Mouse (Mus musculus): ENCODE measurements around the gene Ctsll3. TPM values are rescaled to one million over a fixed set of nuclear protein-coding genes. Genes with fewer than 3 reads are reported as not detected.

The Ctsll3 gene
- not detected in 2 replicates for polyA plus RNA-seq (2015; fragmentation: Nextera tagmentation; extraction: Ambion mirVana)

DNA sequence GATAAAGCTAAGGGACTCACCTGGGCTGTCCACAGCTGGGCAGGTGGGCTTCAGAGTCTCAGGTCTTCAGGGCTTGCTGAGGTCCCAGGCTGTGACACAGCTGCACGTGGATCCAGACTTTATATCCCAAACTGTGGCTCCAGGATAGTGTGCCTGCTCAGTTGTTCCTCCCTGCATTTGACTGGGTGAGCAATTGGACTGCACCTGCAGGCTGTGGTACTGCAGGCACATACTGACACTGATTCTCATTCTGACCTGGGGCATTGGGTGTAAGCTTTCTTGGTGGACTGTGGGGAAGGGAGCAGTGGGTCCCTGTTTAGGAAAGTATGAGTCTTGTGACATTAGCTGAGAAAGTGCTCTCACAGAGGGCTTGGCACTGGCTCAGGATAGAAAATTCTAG, at the start of gene Ctsll3:
Gene Ctsll3 (minus strand): TSS at position 101 of the 400 bp plus-strand sequence.
- no peaks in the 10 kb centered on the region for H3K9me3 ChIP-seq (replicated peaks; ENCODE audit: control insufficient read depth, low read length)
- H3K4me1 ChIP-seq (ENCODE audit: control insufficient read depth, insufficient read depth, low read length): no peaks in the 10 kb centered on the region
- H3K27me3 ChIP-seq (ENCODE audit: control insufficient read depth, insufficient read depth, low read length): no peaks in the 10 kb centered on the region
- no peak within 1 kb of the TSS for H3K4me2 ChIP-seq (ENCODE audit: low read depth, low read length)
- no peaks in the 10 kb centered on the region for H3K36me3 ChIP-seq (ENCODE audit: control insufficient read depth, insufficient read depth)
- H3K27ac ChIP-seq (ENCODE audit: low read length): no peak within 1 kb of the TSS
- WGBS: 70% methylated on average over 1 of the region's 1 CpGs
- no peak within 1 kb of the TSS for H3K9ac ChIP-seq (ENCODE audit: low read length)
- no peak for ATAC-seq (replicated peaks; ENCODE audit: extremely low read depth, insufficient read depth, low FRiP score)
- H3K4me3 ChIP-seq (ENCODE audit: low read length): no peak within 1 kb of the TSS

DNA sequence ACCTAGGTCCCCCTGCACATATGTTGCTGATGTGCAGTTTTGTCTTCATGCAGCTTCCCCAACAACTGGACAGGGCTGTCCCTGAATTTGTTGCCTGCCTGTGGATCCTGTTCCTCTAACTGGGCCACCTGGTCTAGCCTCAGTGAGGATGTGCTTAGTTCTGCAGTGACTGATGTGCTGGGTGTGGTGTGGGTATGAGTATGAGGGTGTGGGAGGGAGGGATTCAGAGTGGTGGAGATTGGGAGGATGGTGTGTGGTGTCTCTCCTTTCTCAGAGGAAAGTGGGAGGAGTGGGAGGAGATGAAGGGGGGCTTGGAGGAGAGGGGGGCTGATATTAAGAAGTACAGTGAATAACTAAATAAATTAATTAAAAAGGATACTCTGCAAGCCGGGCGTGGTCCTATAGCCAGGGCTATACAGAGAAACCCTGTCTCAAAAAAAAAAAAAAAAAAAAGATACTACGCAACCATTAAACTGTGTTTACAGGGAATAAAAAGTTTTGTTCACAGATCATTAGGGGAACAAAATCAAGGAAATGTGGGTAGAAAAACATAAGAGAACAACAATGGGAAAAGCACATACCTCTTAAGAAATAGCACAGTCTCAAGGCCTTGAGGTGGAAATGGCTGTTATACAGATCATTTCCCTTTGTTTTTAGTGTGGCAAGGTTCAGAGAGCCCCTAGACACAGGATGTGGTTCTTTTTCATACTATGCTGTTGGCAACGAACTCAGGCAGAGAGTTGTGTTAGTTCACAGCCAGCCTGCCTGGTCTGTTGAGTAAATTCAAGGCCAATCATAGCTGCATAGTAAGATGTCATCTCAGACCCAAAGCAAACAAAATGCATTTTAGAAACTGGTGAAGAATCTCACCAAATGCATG, 45.8 kb upstream of the Ctsll3 start:
- H3K4me3 ChIP-seq (ENCODE audit: low read length): no peak overlapping the region
- no peaks in the 10 kb centered on the region for H3K9me3 ChIP-seq (replicated peaks; ENCODE audit: control insufficient read depth, low read length)
- H3K9ac ChIP-seq (ENCODE audit: low read length): no peak overlapping the region
- 67% methylated on average over 4 of the region's 4 CpGs for WGBS
- H3K4me2 ChIP-seq (ENCODE audit: low read depth, low read length): no peak overlapping the region
- no peaks in the 10 kb centered on the region for H3K27me3 ChIP-seq (ENCODE audit: control insufficient read depth, insufficient read depth, low read length)
- no peaks in the 10 kb centered on the region for H3K36me3 ChIP-seq (ENCODE audit: control insufficient read depth, insufficient read depth)
- no peaks in the 10 kb centered on the region for H3K4me1 ChIP-seq (ENCODE audit: control insufficient read depth, insufficient read depth, low read length)
- peak; percentile 79 for ATAC-seq (replicated peaks; ENCODE audit: extremely low read depth, insufficient read depth, low FRiP score)
- H3K27ac ChIP-seq (ENCODE audit: low read length): peak overlapping the region; percentile 41

DNA sequence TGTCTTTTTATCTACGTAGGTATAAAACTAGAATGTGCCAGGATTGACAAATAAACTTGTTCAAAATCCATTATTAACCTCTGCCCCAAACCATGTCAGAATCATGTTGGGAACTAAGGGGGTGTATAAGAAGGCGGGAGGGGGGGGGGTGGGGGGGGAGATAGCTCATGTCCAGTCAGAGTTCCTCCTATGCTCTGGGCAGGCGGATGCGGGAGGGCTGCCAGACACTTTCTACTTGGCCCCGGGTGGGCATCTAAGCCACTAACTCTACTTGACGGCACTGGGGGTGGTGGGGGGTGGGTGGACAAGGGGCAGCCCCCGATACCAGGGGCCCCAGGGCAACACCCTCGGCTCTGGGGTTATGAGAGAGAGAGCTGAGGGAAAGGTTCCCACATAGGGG, 40.5 kb upstream of the Ctsll3 start:
- H3K36me3 ChIP-seq (ENCODE audit: control insufficient read depth, insufficient read depth): no peaks in the 10 kb centered on the region
- H3K4me3 ChIP-seq (ENCODE audit: low read length): no peak overlapping the region
- 76% methylated on average over 8 of the region's 8 CpGs for WGBS
- no peak for ATAC-seq (replicated peaks; ENCODE audit: extremely low read depth, insufficient read depth, low FRiP score)
- H3K9me3 ChIP-seq (replicated peaks; ENCODE audit: control insufficient read depth, low read length): no peaks in the 10 kb centered on the region
- no peak overlapping the region for H3K27ac ChIP-seq (ENCODE audit: low read length)
- H3K9ac ChIP-seq (ENCODE audit: low read length): no peak overlapping the region
- no peak overlapping the region for H3K4me2 ChIP-seq (ENCODE audit: low read depth, low read length)
- H3K27me3 ChIP-seq (ENCODE audit: control insufficient read depth, insufficient read depth, low read length): no peaks in the 10 kb centered on the region
- no peaks in the 10 kb centered on the region for H3K4me1 ChIP-seq (ENCODE audit: control insufficient read depth, insufficient read depth, low read length)

DNA sequence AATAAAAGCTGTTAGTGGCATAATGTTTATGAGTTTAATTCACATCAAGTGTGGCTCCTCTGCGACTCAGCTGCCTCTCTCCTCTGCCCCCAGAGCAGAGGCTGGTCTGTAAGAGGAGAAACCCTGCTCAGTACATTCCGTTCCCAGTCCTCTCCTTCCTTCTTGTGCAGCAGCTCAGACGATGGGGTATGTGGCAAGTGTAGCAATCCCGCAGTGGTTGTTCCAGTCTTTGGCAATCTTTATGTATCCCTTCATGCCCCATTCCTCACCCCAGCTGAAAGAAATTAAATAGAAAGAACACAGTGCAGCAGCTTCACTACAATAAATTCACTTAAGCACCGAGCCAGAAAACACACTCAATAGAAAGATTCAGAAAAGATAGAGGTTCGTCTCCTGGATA, 40.1 kb upstream of the Ctsll3 start:
- no peak overlapping the region for H3K4me3 ChIP-seq (ENCODE audit: low read length)
- no peaks in the 10 kb centered on the region for H3K27me3 ChIP-seq (ENCODE audit: control insufficient read depth, insufficient read depth, low read length)
- H3K4me2 ChIP-seq (ENCODE audit: low read depth, low read length): no peak overlapping the region
- no peak overlapping the region for H3K27ac ChIP-seq (ENCODE audit: low read length)
- 68% methylated on average over 6 of the region's 6 CpGs for WGBS
- no peak overlapping the region for H3K9ac ChIP-seq (ENCODE audit: low read length)
- H3K36me3 ChIP-seq (ENCODE audit: control insufficient read depth, insufficient read depth): no peaks in the 10 kb centered on the region
- no peak for ATAC-seq (replicated peaks; ENCODE audit: extremely low read depth, insufficient read depth, low FRiP score)
- H3K9me3 ChIP-seq (replicated peaks; ENCODE audit: control insufficient read depth, low read length): no peaks in the 10 kb centered on the region
- no peaks in the 10 kb centered on the region for H3K4me1 ChIP-seq (ENCODE audit: control insufficient read depth, insufficient read depth, low read length)

DNA sequence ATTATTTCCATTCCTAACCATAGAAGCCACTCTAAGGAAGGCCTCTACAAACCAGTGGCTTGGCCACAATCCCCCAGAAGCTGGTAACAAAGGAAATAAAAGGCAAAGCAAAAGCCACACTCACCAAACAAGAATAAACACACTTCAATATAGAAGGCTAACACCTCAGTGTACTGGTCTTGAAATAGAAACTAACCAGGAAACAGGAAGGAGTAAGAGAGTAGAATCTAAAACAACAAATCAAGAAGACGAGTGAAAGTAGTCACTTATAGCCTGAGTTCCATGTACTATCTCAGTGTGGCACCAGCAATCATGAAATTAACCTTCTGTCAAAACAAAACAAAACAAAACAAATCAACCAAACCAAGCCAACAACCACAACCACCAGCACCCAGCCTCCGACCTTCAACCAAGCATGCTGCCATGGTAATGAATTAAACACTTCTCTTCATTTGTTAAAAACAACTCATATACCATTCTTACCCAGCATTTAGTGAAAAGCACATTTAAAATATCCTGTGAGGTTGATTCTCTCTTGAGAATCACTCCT, 36.8 kb upstream of the Ctsll3 start:
- no peak for ATAC-seq (replicated peaks; ENCODE audit: extremely low read depth, insufficient read depth, low FRiP score)
- H3K4me2 ChIP-seq (ENCODE audit: low read depth, low read length): no peak overlapping the region
- 61% methylated on average over 2 of the region's 2 CpGs for WGBS
- H3K9ac ChIP-seq (ENCODE audit: low read length): no peak overlapping the region
- no peak overlapping the region for H3K4me3 ChIP-seq (ENCODE audit: low read length)
- no peaks in the 10 kb centered on the region for H3K27me3 ChIP-seq (ENCODE audit: control insufficient read depth, insufficient read depth, low read length)
- H3K27ac ChIP-seq (ENCODE audit: low read length): no peak overlapping the region
- no peaks in the 10 kb centered on the region for H3K4me1 ChIP-seq (ENCODE audit: control insufficient read depth, insufficient read depth, low read length)
- H3K9me3 ChIP-seq (replicated peaks; ENCODE audit: control insufficient read depth, low read length): no peaks in the 10 kb centered on the region
- no peaks in the 10 kb centered on the region for H3K36me3 ChIP-seq (ENCODE audit: control insufficient read depth, insufficient read depth)

DNA sequence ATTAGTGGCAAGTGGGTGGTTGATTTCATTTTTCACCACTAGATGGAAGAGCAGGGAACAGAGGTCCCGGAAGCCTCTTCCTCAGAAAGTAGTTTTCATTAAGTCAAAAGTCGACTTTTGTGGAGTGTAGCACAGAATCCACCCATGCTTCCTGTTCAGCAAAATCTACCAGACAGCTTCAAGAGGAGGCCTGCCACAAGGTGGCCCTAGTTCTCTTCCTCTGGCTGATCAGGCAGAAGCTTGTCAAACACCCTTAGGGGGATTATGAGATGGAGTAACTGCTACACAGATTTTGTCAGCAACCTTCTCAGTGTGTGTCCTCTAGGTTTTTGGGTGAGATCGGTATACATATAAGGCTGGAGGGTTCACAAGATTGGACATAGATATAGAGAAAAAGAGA, 23.4 kb upstream of the Ctsll3 start:
- H3K4me2 ChIP-seq (ENCODE audit: low read depth, low read length): no peak overlapping the region
- H3K9ac ChIP-seq (ENCODE audit: low read length): no peak overlapping the region
- WGBS: 40% methylated on average over 3 of the region's 3 CpGs
- no peaks in the 10 kb centered on the region for H3K4me1 ChIP-seq (ENCODE audit: control insufficient read depth, insufficient read depth, low read length)
- no peak; the same call in 1 of the 2 replicates for ATAC-seq (replicated peaks; ENCODE audit: extremely low read depth, insufficient read depth, low FRiP score)
- H3K27me3 ChIP-seq (ENCODE audit: control insufficient read depth, insufficient read depth, low read length): no peaks in the 10 kb centered on the region
- H3K9me3 ChIP-seq (replicated peaks; ENCODE audit: control insufficient read depth, low read length): no peaks in the 10 kb centered on the region
- no peaks in the 10 kb centered on the region for H3K36me3 ChIP-seq (ENCODE audit: control insufficient read depth, insufficient read depth)
- no peak overlapping the region for H3K27ac ChIP-seq (ENCODE audit: low read length)
- no peak overlapping the region for H3K4me3 ChIP-seq (ENCODE audit: low read length)

DNA sequence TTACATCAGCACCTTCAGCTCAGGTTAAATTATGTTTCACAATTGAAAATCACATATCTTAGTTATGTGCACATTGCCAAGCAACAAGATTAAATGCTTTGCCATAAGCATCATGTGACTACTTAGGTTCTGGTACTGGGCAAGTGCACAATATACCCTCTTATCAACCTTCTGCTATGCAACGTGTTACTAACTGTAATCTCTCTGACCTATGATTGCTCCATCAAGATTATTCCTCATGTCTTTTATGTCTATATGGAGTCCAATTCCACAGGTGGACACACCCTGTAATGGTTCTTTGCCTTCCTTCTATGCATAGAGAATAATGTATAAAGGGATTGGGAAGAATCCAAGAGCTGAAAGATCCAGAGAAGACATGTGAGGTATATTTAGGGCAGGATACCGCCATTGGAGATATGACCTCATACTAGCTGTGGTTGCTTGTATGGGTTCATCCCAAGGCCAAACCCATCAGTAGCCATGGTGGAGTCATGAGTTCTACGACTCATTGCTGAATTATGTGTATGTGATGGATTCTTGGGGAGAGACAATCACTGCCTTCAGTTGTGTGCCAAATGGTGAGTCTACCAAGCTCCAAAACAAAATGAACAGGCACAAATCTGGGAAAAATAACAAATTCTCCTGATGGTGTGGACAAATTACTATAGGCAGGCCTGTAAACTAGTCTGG, 18.0 kb upstream of the Ctsll3 start:
- no peak overlapping the region for H3K27ac ChIP-seq (ENCODE audit: low read length)
- no peak for ATAC-seq (replicated peaks; ENCODE audit: extremely low read depth, insufficient read depth, low FRiP score)
- WGBS: 52% methylated on average over 3 of the region's 3 CpGs
- no peaks in the 10 kb centered on the region for H3K4me1 ChIP-seq (ENCODE audit: control insufficient read depth, insufficient read depth, low read length)
- no peaks in the 10 kb centered on the region for H3K27me3 ChIP-seq (ENCODE audit: control insufficient read depth, insufficient read depth, low read length)
- H3K4me3 ChIP-seq (ENCODE audit: low read length): no peak overlapping the region
- no peaks in the 10 kb centered on the region for H3K9me3 ChIP-seq (replicated peaks; ENCODE audit: control insufficient read depth, low read length)
- H3K4me2 ChIP-seq (ENCODE audit: low read depth, low read length): no peak overlapping the region
- H3K36me3 ChIP-seq (ENCODE audit: control insufficient read depth, insufficient read depth): no peaks in the 10 kb centered on the region
- H3K9ac ChIP-seq (ENCODE audit: low read length): no peak overlapping the region

DNA sequence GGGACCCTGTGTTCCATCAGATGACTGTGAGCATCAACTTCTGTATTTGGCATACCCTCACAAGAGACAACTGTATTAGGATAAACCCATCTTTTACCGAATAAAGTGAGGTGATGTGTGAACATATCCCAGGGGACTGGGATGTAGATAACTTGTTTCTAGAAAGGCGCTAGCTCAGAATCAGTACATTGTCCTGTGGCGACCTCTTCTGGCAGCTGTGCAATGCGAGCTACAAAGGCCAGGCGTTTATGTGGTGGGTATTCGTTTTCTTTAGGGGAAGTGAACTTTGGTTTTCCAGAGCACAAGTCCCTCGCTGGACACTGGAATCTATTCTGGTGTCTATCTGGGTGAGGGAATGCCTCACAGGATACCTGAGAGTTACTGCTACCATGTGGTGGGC, 16.8 kb upstream of the Ctsll3 start:
- no peak overlapping the region for H3K9ac ChIP-seq (ENCODE audit: low read length)
- H3K27me3 ChIP-seq (ENCODE audit: control insufficient read depth, insufficient read depth, low read length): no peaks in the 10 kb centered on the region
- no peaks in the 10 kb centered on the region for H3K4me1 ChIP-seq (ENCODE audit: control insufficient read depth, insufficient read depth, low read length)
- no peak overlapping the region for H3K27ac ChIP-seq (ENCODE audit: low read length)
- H3K9me3 ChIP-seq (replicated peaks; ENCODE audit: control insufficient read depth, low read length): no peaks in the 10 kb centered on the region
- no peaks in the 10 kb centered on the region for H3K36me3 ChIP-seq (ENCODE audit: control insufficient read depth, insufficient read depth)
- no peak for ATAC-seq (replicated peaks; ENCODE audit: extremely low read depth, insufficient read depth, low FRiP score)
- no peak overlapping the region for H3K4me2 ChIP-seq (ENCODE audit: low read depth, low read length)
- 7% methylated on average over 7 of the region's 7 CpGs for WGBS
- no peak overlapping the region for H3K4me3 ChIP-seq (ENCODE audit: low read length)

DNA sequence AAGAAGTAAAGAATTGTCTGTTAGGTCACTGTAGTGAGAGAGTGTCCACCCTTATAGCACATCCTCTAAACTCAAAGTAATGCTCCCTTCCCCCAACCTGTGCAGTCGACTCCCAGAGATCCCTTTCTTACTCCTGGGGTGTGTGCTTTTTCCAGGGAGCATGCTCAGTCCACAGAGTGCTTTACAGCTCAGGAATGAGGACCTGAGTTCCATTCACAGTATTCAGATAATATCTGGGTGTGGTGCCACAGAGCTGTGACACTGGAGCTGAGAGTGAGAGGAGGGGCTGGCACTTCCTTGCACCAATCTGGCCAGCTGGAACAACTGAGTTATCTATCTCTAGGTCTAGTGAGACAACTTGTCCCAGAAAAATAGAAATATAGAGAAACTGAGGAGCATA, 11.1 kb upstream of the Ctsll3 start:
- ATAC-seq (replicated peaks; ENCODE audit: extremely low read depth, insufficient read depth, low FRiP score): no peak
- H3K27ac ChIP-seq (ENCODE audit: low read length): no peak overlapping the region
- no peaks in the 10 kb centered on the region for H3K9me3 ChIP-seq (replicated peaks; ENCODE audit: control insufficient read depth, low read length)
- H3K4me2 ChIP-seq (ENCODE audit: low read depth, low read length): no peak overlapping the region
- no peak overlapping the region for H3K4me3 ChIP-seq (ENCODE audit: low read length)
- no peaks in the 10 kb centered on the region for H3K4me1 ChIP-seq (ENCODE audit: control insufficient read depth, insufficient read depth, low read length)
- H3K27me3 ChIP-seq (ENCODE audit: control insufficient read depth, insufficient read depth, low read length): no peaks in the 10 kb centered on the region
- H3K9ac ChIP-seq (ENCODE audit: low read length): no peak overlapping the region
- no peaks in the 10 kb centered on the region for H3K36me3 ChIP-seq (ENCODE audit: control insufficient read depth, insufficient read depth)
- 53% methylated on average over 1 of the region's 1 CpGs for WGBS

Measured in heart, embryonic 16.5 days (tissue).